Mouse (Mus musculus) T-helper 2 cell (primary cell): ENCODE measurements around the gene Slc17a5.
"Not testable (repeated sequence)": the region's sequence is repeated elsewhere in the genome, so short reads cannot be mapped to it uniquely, and the experiment has no call there.

ENCODE experiments used
- in situ Hi-C: fragments of 300-600 bp; cut with MboI, MseI; formaldehyde crosslinking; loops from one replicate; pipeline ENCODE4 v1.15.1; 2025; ENCODE audit warnings: high pct_unique_total_duplicates

The Slc17a5 gene

GRCm38 (mm10) chr9:78520127-78520779 lies 67.6 kb downstream of the Slc17a5 start:
- in situ Hi-C loops: loop anchor here (5.0 kb wide), 1 partner anchor 38 kb away; no protein-coding TSS in a partner anchor

GRCm38 (mm10) chr9:78517237-78517636 lies 70.6 kb downstream of the Slc17a5 start:
- in situ Hi-C loops: not testable (repeated sequence)

- in situ Hi-C loops: no loop called here
These were observed 71.7 kb downstream of the Slc17a5 start for GRCm38 (mm10) chr9:78516125-78516524.

GRCm38 (mm10) chr9:78514681-78515080 lies 73.2 kb downstream of the Slc17a5 start:
- in situ Hi-C loops: no loop called here

- in situ Hi-C loops: no loop called here
These were observed 73.9 kb downstream of the Slc17a5 start for GRCm38 (mm10) chr9:78513776-78514500.

GRCm38 (mm10) chr9:78511705-78512104 lies 76.1 kb downstream of the Slc17a5 start:
- in situ Hi-C loops: no loop called here

GRCm38 (mm10) chr9:78508106-78508786 lies 79.6 kb downstream of the Slc17a5 start:
- in situ Hi-C loops: no loop called here

DNA sequence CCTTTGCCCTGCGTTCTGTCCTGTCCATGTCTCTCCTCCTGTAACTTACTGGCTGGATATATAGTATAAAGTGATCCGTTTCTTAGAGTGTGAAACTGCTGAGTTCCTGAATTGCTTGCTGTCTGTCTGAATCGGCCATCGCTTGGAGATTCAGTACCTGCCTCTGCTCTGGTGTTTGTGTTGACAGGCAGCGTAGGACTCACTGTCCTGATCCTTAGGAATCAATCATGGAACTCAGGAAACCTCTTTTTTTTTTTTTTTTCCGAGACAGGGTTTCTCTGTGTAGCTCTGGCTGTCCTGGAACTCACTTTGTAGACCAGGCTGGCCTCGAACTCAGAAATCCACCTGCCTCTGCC lies 81.1 kb downstream of the Slc17a5 start:
- in situ Hi-C loops: no loop called here

DNA sequence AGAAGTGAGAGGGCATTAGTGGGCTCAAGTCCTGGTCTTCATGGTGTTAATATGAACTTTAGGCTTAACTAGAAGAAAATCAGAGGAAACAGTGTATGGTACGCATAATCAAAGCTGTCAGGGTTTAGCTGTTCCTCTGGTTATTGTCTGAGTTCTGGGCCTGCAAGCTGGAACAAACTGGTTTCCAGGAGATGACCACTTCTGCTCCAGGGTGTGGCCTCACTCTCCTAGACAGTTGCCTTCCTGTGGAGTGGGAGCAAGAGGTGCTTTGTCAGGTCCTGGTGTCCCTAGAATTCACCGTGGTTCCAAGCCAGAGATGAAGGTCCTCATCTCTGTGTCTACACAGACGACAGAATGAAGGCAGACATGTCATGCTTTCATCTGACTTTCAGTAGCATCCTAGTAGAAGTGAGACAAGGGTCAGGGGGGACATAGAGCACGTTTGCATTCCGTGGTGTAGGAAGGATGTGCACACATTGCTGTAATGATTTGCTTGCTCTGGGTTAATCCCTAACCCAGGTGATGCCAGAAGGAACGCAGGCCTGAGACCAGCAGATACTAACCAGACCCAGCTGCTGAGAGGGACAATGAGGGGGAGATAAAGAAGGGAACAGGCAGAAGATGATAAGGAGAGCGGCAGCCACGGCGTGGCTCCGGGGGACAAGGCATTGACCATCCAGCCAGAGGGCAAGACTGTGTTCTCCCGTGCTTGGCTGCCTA lies 81.7 kb downstream of the Slc17a5 start:
- in situ Hi-C loops: no loop called here

- in situ Hi-C loops: no loop called here
These were observed 82.6 kb downstream of the Slc17a5 start for GRCm38 (mm10) chr9:78505223-78505622.

DNA sequence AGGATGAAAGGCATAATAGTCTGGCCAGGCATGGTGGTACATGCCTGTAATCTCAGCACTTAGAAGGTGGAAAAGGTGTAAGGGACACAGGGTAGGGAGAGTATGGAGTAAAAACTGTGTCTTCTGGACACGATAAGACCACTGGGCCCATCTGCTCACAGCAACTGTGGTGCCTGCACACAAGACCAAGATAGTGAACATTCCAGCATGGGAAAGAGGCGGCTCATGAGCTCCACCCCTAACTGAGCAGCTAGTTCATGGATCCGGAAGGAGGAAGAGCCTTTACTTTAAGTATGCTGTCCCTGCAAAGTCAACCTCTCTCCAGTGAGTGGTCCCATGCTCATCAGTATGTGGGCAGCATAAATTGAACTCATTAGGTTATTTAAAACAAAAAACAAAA lies 83.2 kb downstream of the Slc17a5 start:
- in situ Hi-C loops: no loop called here

DNA sequence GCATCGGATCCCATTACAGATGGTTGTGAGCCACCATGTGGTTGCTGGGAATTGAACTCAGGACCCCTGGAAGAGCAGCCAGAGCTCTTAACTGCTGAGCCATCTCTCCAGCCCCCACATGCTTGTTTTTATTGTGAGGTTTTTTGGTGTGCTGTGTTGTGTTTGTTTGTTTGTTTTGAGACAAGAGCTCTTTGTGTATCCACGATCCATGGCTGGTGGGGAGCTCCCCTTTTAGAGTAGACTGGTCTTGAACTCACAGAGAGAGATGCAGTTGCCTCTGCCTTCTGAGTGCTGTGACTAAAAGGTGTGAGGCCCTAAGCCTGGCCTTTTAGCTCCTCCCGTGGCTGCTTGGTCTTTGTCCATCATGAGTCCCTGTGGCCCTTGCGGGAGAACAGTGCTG lies 83.7 kb downstream of the Slc17a5 start:
- in situ Hi-C loops: no loop called here

GRCm38 (mm10) chr9:78503223-78504079 lies 84.4 kb downstream of the Slc17a5 start:
- in situ Hi-C loops: no loop called here

GRCm38 (mm10) chr9:78501284-78501683 lies 86.6 kb downstream of the Slc17a5 start:
- in situ Hi-C loops: no loop called here

GRCm38 (mm10) chr9:78500386-78500785 lies 87.5 kb downstream of the Slc17a5 start:
- in situ Hi-C loops: no loop called here

- in situ Hi-C loops: no loop called here
These were observed 94.7 kb downstream of the Slc17a5 start for GRCm38 (mm10) chr9:78493171-78493570.

DNA sequence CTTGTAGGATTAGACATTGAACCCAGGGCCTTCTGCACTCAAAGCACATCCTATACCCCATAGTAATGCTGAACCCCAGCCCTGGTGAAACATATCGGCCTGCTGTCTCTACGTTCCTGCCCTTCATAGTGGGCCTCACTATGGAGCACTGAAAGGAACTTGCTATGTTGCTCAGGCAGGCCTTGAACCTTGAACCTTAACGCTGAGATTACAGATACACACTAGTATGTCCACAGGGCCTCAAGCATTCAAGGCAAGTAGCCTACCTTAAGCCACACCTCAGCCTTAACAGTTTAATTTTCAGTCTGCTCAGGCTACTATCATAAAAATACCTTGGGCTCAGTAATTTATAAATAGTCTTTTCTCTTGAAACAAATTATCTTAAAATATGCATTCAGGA lies 95.6 kb downstream of the Slc17a5 start:
- in situ Hi-C loops: no loop called here

- in situ Hi-C loops: no loop called here
These were observed 96.7 kb downstream of the Slc17a5 start for GRCm38 (mm10) chr9:78491169-78491568.

DNA sequence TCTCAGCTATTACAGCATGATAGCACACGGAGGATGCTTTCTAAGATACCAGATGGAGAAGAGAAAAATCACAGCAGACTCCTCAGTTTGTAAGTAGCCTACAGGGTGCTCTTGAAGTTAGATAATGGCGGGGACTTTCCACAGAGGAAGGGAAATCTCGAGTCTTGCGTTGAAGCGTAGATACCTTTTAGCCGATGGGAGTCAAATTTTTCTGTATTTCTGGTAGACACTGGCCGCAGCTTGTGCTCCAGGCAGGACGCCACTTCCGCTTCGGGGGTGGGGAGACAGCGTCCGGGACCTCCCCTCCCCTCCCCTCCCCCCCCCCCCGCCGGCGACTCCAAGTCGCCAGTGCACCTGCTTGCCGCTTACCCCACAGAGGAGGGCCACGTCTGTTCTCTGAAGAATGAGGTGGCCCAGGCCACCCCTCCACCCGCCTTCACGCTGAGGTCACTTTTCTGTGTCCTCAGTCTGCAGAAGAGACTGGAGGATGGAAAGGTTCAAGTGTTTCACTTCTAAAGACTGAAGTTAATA lies 98.9 kb downstream of the Slc17a5 start, which contains the start of gene Eef1a1:
Gene Eef1a1 (minus strand): TSS at position 262 of the 531 bp plus-strand sequence.
- in situ Hi-C loops: no loop called here

- in situ Hi-C loops: not testable (repeated sequence)
These were observed 99.8 kb downstream of the Slc17a5 start for GRCm38 (mm10) chr9:78488021-78488420.
